Mouse (Mus musculus): ENCODE measurements around the gene Ing3. TPM values are rescaled to one million over a fixed set of nuclear protein-coding genes. Genes with fewer than 3 reads are reported as not detected.

Gene Ing3
- polyA plus RNA-seq, 1 experiment from 2014 or later: 52.6 TPM

- no peak overlapping the region for H3K4me3 ChIP-seq (replicated peaks)
- 67% methylated on average over 5 of the region's 5 CpGs for WGBS
- H3K27ac ChIP-seq: no peak overlapping the region
- no peak overlapping the region for H3K4me2 ChIP-seq (replicated peaks)
- no peaks in the 10 kb centered on the region for H3K9me3 ChIP-seq
- H3K27me3 ChIP-seq (replicated peaks): no peaks in the 10 kb centered on the region
- no peaks in the 10 kb centered on the region for H3K36me3 ChIP-seq
- no peak overlapping the region for H3K9ac ChIP-seq
- no peaks in the 10 kb centered on the region for H3K4me1 ChIP-seq (replicated peaks)
- ATAC-seq: no peak
Observed at GRCm38 (mm10) chr6:22012501-22012900, 63.1 kb downstream of the Ing3 start.

- no peak overlapping the region for H3K4me2 ChIP-seq (replicated peaks)
Observed at GRCm38 (mm10) chr6:22013394-22013793, 64.0 kb downstream of the Ing3 start.

GRCm38 (mm10) chr6:22014291-22014911 is 65.0 kb downstream of the Ing3 start:
- no peaks in the 10 kb centered on the region for H3K4me1 ChIP-seq (replicated peaks)
- no peak overlapping the region for H3K27ac ChIP-seq
- no peak overlapping the region for H3K9ac ChIP-seq
- WGBS: 94% methylated on average over 6 of the region's 6 CpGs
- no peak overlapping the region for H3K4me3 ChIP-seq (replicated peaks)
- H3K36me3 ChIP-seq: no peaks in the 10 kb centered on the region
- H3K9me3 ChIP-seq: no peaks in the 10 kb centered on the region
- no peak overlapping the region for H3K4me2 ChIP-seq (replicated peaks)
- no peaks in the 10 kb centered on the region for H3K27me3 ChIP-seq (replicated peaks)
- no peak for ATAC-seq

More at GRCm38 (mm10) chr6:22013394-22013793, 64.0 kb downstream of the Ing3 start:
- Histone ChIP-seq H3K36me3 (no peaks in the 10 kb centered on the region), H3K9ac (no peak overlapping the region), H3K4me1 (replicated peaks) (no peaks in the 10 kb centered on the region), H3K9me3 (no peaks in the 10 kb centered on the region), H3K4me3 (replicated peaks) (no peak overlapping the region), H3K27me3 (replicated peaks) (no peaks in the 10 kb centered on the region), H3K27ac (no peak overlapping the region)
- 97% methylated on average over 3 of the region's 3 CpGs for WGBS
- ATAC-seq: no peak

- ATAC-seq: no peak
- no peak overlapping the region for H3K4me2 ChIP-seq (replicated peaks)
- no peak overlapping the region for H3K27ac ChIP-seq
- no peaks in the 10 kb centered on the region for H3K9me3 ChIP-seq
- H3K27me3 ChIP-seq (replicated peaks): no peaks in the 10 kb centered on the region
- H3K9ac ChIP-seq: no peak overlapping the region
- H3K36me3 ChIP-seq: no peaks in the 10 kb centered on the region
- H3K4me1 ChIP-seq (replicated peaks): no peaks in the 10 kb centered on the region
- WGBS: 73% methylated on average over 7 of the region's 7 CpGs
- H3K4me3 ChIP-seq (replicated peaks): no peak overlapping the region
Observed at GRCm38 (mm10) chr6:22017631-22018030, 68.3 kb downstream of the Ing3 start.

GRCm38 (mm10) chr6:22018768-22019445 is 69.5 kb downstream of the Ing3 start:
- no peaks in the 10 kb centered on the region for H3K4me1 ChIP-seq (replicated peaks)
- H3K27ac ChIP-seq: no peak overlapping the region
- WGBS: 56% methylated on average over 8 of the region's 8 CpGs
- H3K4me2 ChIP-seq (replicated peaks): no peak overlapping the region
- no peak overlapping the region for H3K4me3 ChIP-seq (replicated peaks)
- H3K9ac ChIP-seq: no peak overlapping the region
- no peaks in the 10 kb centered on the region for H3K36me3 ChIP-seq
- H3K9me3 ChIP-seq: no peaks in the 10 kb centered on the region
- H3K27me3 ChIP-seq (replicated peaks): no peaks in the 10 kb centered on the region
- ATAC-seq: no peak

GRCm38 (mm10) chr6:22019637-22020036 is 70.3 kb downstream of the Ing3 start:
- no peak for ATAC-seq
- no peak overlapping the region for H3K27ac ChIP-seq

GRCm38 (mm10) chr6:22020696-22021095 is 71.3 kb downstream of the Ing3 start:
- ATAC-seq: no peak
- no peak overlapping the region for H3K4me2 ChIP-seq (replicated peaks)
- H3K4me1 ChIP-seq (replicated peaks): 0 out of 2 replicates have a peak, but pooled peaks cover 3% of the 10 kb centered on the region
- no peaks in the 10 kb centered on the region for H3K9me3 ChIP-seq
- no peak overlapping the region for H3K9ac ChIP-seq
- 60% methylated on average over 5 of the region's 5 CpGs for WGBS
- no peaks in the 10 kb centered on the region for H3K27me3 ChIP-seq (replicated peaks)
- H3K27ac ChIP-seq: no peak overlapping the region
- H3K4me3 ChIP-seq (replicated peaks): no peak overlapping the region
- H3K36me3 ChIP-seq: no peaks in the 10 kb centered on the region

More at GRCm38 (mm10) chr6:22019637-22020036, 70.3 kb downstream of the Ing3 start:
- WGBS: 53% methylated on average over 10 of the region's 10 CpGs
- H3K27me3 ChIP-seq (replicated peaks): no peaks in the 10 kb centered on the region
- no peaks in the 10 kb centered on the region for H3K36me3 ChIP-seq
- H3K4me1 ChIP-seq (replicated peaks): no peaks in the 10 kb centered on the region
- no peak overlapping the region for H3K4me3 ChIP-seq (replicated peaks)
- H3K4me2 ChIP-seq (replicated peaks): no peak overlapping the region
- no peak overlapping the region for H3K9ac ChIP-seq
- no peaks in the 10 kb centered on the region for H3K9me3 ChIP-seq

GRCm38 (mm10) chr6:22021315-22021714 is 71.9 kb downstream of the Ing3 start:
- 81% methylated on average over 3 of the region's 3 CpGs for WGBS
- Histone ChIP-seq H3K9me3 (no peaks in the 10 kb centered on the region), H3K4me3 (replicated peaks) (no peak overlapping the region), H3K9ac (no peak overlapping the region), H3K27me3 (replicated peaks) (no peaks in the 10 kb centered on the region), H3K4me2 (replicated peaks) (no peak overlapping the region), H3K27ac (no peak overlapping the region), H3K36me3 (no peaks in the 10 kb centered on the region), H3K4me1 (replicated peaks) (0 out of 2 replicates have a peak, but pooled peaks cover 3% of the 10 kb centered on the region)
- no peak for ATAC-seq

GRCm38 (mm10) chr6:22024168-22024567 is 74.8 kb downstream of the Ing3 start:
- Histone ChIP-seq H3K4me3 (replicated peaks) (no peak overlapping the region), H3K9me3 (no peaks in the 10 kb centered on the region), H3K4me1 (replicated peaks) (0 out of 2 replicates have a peak, but pooled peaks cover 3% of the 10 kb centered on the region), H3K27ac (no peak overlapping the region), H3K27me3 (replicated peaks) (no peaks in the 10 kb centered on the region), H3K4me2 (replicated peaks) (no peak overlapping the region), H3K9ac (no peak overlapping the region), H3K36me3 (no peaks in the 10 kb centered on the region)
- 90% methylated on average over 2 of the region's 2 CpGs for WGBS
- no peak for ATAC-seq

Other genes starting within 250 kb of the Ing3 start
- 72.9 and 80.5 TPM in 2 replicates for gene Tspan12, start 97.1 kb upstream of the Ing3 start, polyA plus RNA-seq (2015; fragmentation: Nextera tagmentation; extraction: Ambion mirVana)
- 19.5 and 20.7 TPM in 2 replicates for gene Cped1, start 36.3 kb downstream of the Ing3 start, polyA plus RNA-seq (2015; fragmentation: Nextera tagmentation; extraction: Ambion mirVana)